Mouse (Mus musculus) heart, embryonic 11.5 days (tissue): Measurements from ENCODE around the gene Cdkl4. TPM values are rescaled to one million over a fixed set of nuclear protein-coding genes. Genes with fewer than 3 reads are reported as not detected.

Source experiments
- ATAC-seq: fragments of 200-750 bp; cut with Nextera tagmentation; replicated peaks from 2 replicates; pipeline ENCODE4 v1.8.0; 2017; ENCODE audit warnings: moderate library complexity; ENCODE audit not compliant: insufficient number of reproducible peaks, low FRiP score, low TSS enrichment
- H3K27ac ChIP-seq: fragments of 300-500 bp; sonication (generic); 2 replicates; pipeline ENCODE4 v1.5.1; 2014; ENCODE audit warnings: mild to moderate bottlenecking, low read depth, low read length
- H3K27me3 ChIP-seq: fragments of 300-500 bp; sonication (generic); 2 replicates; pipeline ENCODE4 v1.6.1; 2014; ENCODE audit warnings: mild to moderate bottlenecking, low read length, mixed read lengths; ENCODE audit not compliant: control insufficient read depth, insufficient read depth
- H3K36me3 ChIP-seq: fragments of 300-500 bp; sonication (generic); 2 replicates; pipeline ENCODE4 v1.6.1; 2014; ENCODE audit warnings: mild to moderate bottlenecking, low read length, moderate library complexity, mixed read lengths; ENCODE audit not compliant: control insufficient read depth, insufficient read depth
- H3K4me1 ChIP-seq: fragments of 300-500 bp; sonication (generic); 2 replicates; pipeline ENCODE4 v1.6.1; 2014; ENCODE audit warnings: low read length; ENCODE audit not compliant: control insufficient read depth, insufficient read depth
- H3K4me2 ChIP-seq: fragments of 300-500 bp; sonication (generic); 2 replicates; pipeline ENCODE4 v1.6.1; 2014; ENCODE audit warnings: mild to moderate bottlenecking, moderate library complexity
- H3K4me3 ChIP-seq: fragments of 300-500 bp; sonication (generic); 2 replicates; pipeline ENCODE4 v1.5.1; 2014; ENCODE audit warnings: low read depth, low read length
- H3K9ac ChIP-seq: fragments of 300-500 bp; sonication (generic); 2 replicates; pipeline ENCODE4 v1.6.1; 2014; ENCODE audit warnings: mild to moderate bottlenecking, low read depth, low read length, moderate library complexity
- H3K9me3 ChIP-seq: fragments of 300-500 bp; sonication (generic); replicated peaks from 2 replicates; pipeline ENCODE4 v1.6.1; 2016; ENCODE audit warnings: low read length; ENCODE audit not compliant: control insufficient read depth
- WGBS: fragments of 180-500 bp; shearing (Covaris S2); extraction: QIAGEN DNeasy Blood & Tissue Kit; methylation state at CpG from one replicate; pipeline ENCODE4 v1.1.7; 2014; ENCODE audit not compliant: insufficient replicate concordance; 5-methylcytosine and 5-hydroxymethylcytosine counted together
- polyA plus RNA-seq: library from polyadenylated mRNA; unstranded; fragments of >200 nt; fragmentation: Nextera tagmentation; extraction: Ambion mirVana; gene quantifications from 2 replicates; pipeline ENCODE4 v1.2.1, GENCODE M21; 2014

The Cdkl4 gene
- polyA plus RNA-seq, 1 experiment from 2014 or later = not detected

DNA sequence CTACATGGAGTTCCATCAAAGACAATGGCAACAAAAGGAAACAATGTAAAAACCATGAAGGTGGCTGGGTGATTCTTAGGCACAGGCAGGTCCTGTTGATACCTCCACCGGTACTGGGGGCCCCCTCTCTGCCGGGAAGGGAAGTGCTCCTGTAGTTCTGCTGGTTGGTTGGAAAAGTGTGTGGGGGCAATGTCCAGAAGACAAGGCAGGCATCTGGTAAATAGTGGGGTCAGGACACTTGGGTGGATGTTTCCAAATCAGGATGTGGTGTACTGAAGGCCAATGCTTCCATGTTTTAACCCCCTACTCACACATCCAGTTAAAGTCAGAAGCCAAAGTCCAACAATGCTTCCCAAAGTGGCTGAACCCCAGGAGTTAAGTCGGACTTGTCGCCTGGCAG, 17.9 kb downstream of the Cdkl4 start:
- WGBS = 79% methylated on average over 4 of the region's 4 CpGs
- H3K27me3 ChIP-seq = no peaks in the 10 kb centered on the region
- no peak overlapping the region for H3K27ac ChIP-seq
- H3K4me1 ChIP-seq = no peaks in the 10 kb centered on the region
- ATAC-seq = no peak
- no peak overlapping the region for H3K4me2 ChIP-seq
- H3K4me3 ChIP-seq = no peak overlapping the region
- no peaks in the 10 kb centered on the region for H3K36me3 ChIP-seq
- no peaks in the 10 kb centered on the region for H3K9me3 ChIP-seq
- H3K9ac ChIP-seq = no peak overlapping the region

DNA sequence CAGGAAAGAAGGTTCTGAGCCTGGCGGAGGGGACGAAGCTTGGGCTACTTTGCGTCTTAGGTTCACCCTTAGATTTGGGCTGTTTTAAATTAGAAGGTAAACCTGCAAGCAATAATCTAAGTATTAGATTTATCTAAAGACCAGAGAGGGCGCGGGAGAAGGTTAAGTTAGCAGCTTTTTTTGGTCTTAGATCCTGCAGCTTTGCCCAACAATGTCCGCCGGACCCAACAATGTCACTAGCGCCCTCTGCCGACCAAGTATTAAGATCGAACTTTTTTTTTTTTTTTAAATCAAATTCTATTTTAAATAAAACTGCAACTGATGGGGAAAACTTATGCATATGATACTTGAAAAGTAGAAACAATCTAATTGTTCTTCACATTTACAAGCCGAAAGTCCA, 18.6 kb downstream of the Cdkl4 start:
- Histone ChIP-seq H3K36me3 (no peaks in the 10 kb centered on the region), H3K4me1 (no peaks in the 10 kb centered on the region), H3K27me3 (no peaks in the 10 kb centered on the region), H3K27ac (no peak overlapping the region), H3K9ac (no peak overlapping the region), H3K4me2 (peak overlapping the region; percentile 31; the same call in 1 of the 2 replicates), H3K4me3 (no peak overlapping the region), H3K9me3 (no peaks in the 10 kb centered on the region)
- no peak for ATAC-seq
- 37% methylated on average over 11 of the region's 11 CpGs for WGBS

- Histone ChIP-seq H3K4me2 (peak overlapping the region; percentile 31; the same call in 1 of the 2 replicates), H3K9me3 (no peaks in the 10 kb centered on the region), H3K4me1 (no peaks in the 10 kb centered on the region), H3K27me3 (no peaks in the 10 kb centered on the region), H3K27ac (no peak overlapping the region), H3K36me3 (no peaks in the 10 kb centered on the region), H3K9ac (no peak overlapping the region), H3K4me3 (no peak overlapping the region)
- no peak for ATAC-seq
- WGBS = 77% methylated on average over 14 of the region's 14 CpGs
Observed at GRCm38 (mm10) chr17:80558583-80558982, 19.0 kb downstream of the Cdkl4 start.

DNA sequence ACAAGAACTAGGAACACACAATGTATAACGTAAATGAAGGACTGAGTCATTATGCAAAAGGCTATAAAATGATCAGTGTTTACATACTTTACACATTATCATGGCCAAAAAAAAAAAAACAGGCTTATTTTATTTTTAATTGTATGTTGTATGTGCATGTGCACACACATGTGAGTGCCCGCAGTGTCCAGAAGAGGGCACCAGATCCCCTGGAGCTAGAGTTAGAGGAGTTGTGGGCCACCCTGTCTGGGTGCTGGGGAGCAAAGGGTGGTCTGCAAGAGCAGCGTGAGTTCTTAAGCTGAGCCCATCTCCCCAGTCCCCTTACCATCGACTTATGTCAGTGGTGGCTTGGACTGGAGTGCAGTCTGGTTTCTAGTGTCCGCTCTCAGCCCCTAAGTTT, 20.2 kb downstream of the Cdkl4 start:
- Histone ChIP-seq H3K27ac (no peak overlapping the region), H3K27me3 (no peaks in the 10 kb centered on the region), H3K9ac (no peak overlapping the region), H3K36me3 (no peaks in the 10 kb centered on the region), H3K4me1 (no peaks in the 10 kb centered on the region), H3K9me3 (no peaks in the 10 kb centered on the region), H3K4me2 (no peak overlapping the region), H3K4me3 (no peak overlapping the region)
- 91% methylated on average over 5 of the region's 5 CpGs for WGBS
- ATAC-seq = no peak

DNA sequence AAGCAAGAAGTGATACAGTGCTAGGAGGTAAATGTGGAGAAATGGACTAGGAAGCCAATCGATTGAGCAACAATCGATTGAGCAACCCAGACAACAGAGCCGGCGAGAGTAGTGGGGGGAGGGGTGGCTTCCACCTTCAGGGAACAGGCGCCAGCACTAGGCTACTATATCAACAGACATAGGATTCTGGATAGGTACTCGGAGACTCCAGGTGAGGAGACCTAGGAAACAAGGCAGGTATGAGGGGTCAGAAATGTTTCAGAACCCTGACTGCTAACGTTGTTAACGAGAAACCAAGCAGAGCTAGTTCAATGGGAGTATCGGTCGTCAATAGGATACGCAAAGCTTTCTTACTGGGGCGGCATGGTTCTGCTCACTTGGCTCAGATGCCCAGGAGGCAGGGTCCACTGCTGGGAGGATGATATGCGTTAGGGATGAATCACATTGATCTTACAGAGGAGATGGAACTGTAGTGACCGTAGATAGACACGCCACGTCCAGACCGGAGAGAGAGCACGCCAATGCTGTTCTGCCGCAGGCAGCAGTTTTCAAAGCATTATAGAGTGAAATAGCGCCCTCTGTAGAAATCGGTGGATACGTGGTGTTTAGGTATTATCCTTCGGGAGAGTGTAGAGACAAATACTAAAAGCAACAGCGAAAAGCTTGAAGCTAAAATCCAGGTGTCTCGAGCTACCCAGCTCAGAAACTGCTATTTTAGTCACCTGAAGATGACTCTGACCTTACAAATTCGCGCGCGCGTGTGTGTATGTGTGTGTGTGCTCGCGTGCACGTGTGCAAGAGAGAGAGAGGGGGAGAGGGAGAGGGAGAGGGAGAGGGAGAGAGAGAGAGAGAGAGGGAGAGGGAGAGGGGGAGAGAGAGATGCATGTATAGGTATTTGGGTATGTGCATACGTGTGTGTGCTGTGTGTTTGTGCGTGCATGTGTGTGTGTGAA, 24.0 kb downstream of the Cdkl4 start:
- Histone ChIP-seq H3K27me3 (no peaks in the 10 kb centered on the region), H3K36me3 (no peaks in the 10 kb centered on the region), H3K27ac (no peak overlapping the region), H3K4me3 (peak overlapping the region; percentile 62), H3K9ac (peak overlapping the region; percentile 72), H3K9me3 (no peaks in the 10 kb centered on the region), H3K4me2 (peak overlapping the region; percentile 73), H3K4me1 (no peaks in the 10 kb centered on the region)
- peak; percentile 78 for ATAC-seq
- WGBS = 4% methylated on average over 35 of the region's 35 CpGs

GRCm38 (mm10) chr17:80552653-80553052, 25.0 kb downstream of the Cdkl4 start:
- 74% methylated on average over 4 of the region's 4 CpGs for WGBS
- Histone ChIP-seq H3K27me3 (no peaks in the 10 kb centered on the region), H3K9me3 (no peaks in the 10 kb centered on the region), H3K36me3 (no peaks in the 10 kb centered on the region), H3K4me3 (peak overlapping the region; percentile 62; the same call in 1 of the 2 replicates), H3K9ac (no peak overlapping the region), H3K4me1 (no peaks in the 10 kb centered on the region), H3K27ac (no peak overlapping the region), H3K4me2 (peak overlapping the region; percentile 73; the same call in 1 of the 2 replicates)
- no peak for ATAC-seq

DNA sequence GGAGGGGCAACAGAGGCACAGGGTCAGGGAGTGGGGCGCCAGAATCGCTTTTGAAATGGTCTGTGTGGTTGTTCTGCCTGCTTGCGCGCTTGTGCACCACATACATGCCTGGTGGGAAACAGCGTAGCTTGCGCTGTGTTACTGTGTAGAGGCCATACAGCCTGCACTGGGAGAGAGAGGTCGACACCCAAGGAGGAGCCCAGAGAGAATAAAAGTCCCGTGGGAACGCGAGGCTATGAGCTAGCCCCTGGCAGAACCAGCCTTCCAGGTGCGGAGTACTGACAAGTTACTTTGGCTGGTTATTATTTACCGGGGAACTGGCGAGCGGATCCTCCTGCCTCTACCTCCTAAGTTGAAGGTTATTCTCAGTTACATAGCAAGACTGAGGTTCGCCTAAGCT, 26.6 kb downstream of the Cdkl4 start:
- Histone ChIP-seq H3K9ac (no peak overlapping the region), H3K9me3 (no peaks in the 10 kb centered on the region), H3K4me2 (no peak overlapping the region), H3K27ac (no peak overlapping the region), H3K4me3 (no peak overlapping the region), H3K36me3 (no peaks in the 10 kb centered on the region), H3K27me3 (no peaks in the 10 kb centered on the region), H3K4me1 (no peaks in the 10 kb centered on the region)
- ATAC-seq = no peak
- 74% methylated on average over 15 of the region's 15 CpGs for WGBS

DNA sequence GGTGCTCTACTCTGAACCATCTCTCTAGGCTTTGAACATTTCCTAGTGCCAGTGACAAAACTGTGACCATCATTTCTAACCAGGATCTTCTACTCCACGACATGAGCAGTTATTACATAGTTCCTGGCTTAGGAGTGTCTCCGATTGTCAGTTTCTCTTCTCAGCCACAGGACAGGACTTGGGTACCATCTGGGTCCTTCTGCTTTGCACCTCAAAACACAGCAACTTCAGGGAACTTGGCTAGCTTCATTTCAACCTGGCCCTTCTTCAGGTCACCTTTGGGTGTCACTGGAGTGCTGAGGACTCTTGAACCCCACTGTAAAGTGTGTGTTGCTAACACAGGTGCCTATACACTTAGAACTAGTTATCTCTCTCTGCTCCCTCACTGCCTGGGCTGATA, 30.8 kb downstream of the Cdkl4 start:
- WGBS = 79% methylated on average over 2 of the region's 2 CpGs
- no peak for ATAC-seq
- H3K4me2 ChIP-seq = no peak overlapping the region

DNA sequence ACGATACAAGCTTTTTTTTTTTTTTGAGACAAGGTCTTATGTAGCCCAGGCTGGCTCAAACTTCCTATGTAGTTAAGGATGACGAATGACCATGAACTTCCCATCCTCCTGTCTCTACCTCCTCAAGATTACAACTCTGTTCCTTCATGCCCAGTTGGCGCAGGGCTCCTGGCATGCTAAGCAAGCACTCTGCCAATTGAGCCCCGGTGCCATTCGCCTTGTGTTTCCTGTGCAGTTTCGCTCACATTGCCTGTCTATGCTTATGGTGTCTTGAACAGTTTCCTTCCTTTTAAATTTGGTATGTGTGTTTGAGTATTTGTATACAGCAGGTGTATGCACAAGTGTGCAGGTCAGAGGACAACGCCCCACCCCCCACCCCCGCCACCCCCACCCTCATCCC, 31.4 kb downstream of the Cdkl4 start:
- H3K27me3 ChIP-seq = no peaks in the 10 kb centered on the region
- no peaks in the 10 kb centered on the region for H3K4me1 ChIP-seq
- H3K9me3 ChIP-seq = no peaks in the 10 kb centered on the region
- no peak overlapping the region for H3K27ac ChIP-seq
- no peak overlapping the region for H3K4me2 ChIP-seq
- WGBS = 84% methylated on average over 8 of the region's 8 CpGs
- ATAC-seq = no peak
- H3K4me3 ChIP-seq = no peak overlapping the region
- H3K36me3 ChIP-seq = no peaks in the 10 kb centered on the region; the same call in 1 of the 2 replicates
- no peak overlapping the region for H3K9ac ChIP-seq

More for the DNA sequence above, 30.8 kb downstream of the Cdkl4 start:
- no peaks in the 10 kb centered on the region for H3K9me3 ChIP-seq
- no peak overlapping the region for H3K27ac ChIP-seq
- no peaks in the 10 kb centered on the region for H3K27me3 ChIP-seq
- no peaks in the 10 kb centered on the region for H3K4me1 ChIP-seq
- no peak overlapping the region for H3K9ac ChIP-seq
- no peaks in the 10 kb centered on the region; the same call in 1 of the 2 replicates for H3K36me3 ChIP-seq
- H3K4me3 ChIP-seq = no peak overlapping the region
